Mouse (Mus musculus): ENCODE data around the gene Gm11939.
"Not testable (repeated sequence)": the region's sequence is repeated elsewhere in the genome, so short reads cannot be mapped to it uniquely, and the experiment has no call there.

The Gm11939 gene

GRCm38 (mm10) chr11:99559366-99559765 is at the start of gene Gm11939:
Gm11939 (minus strand) TSS chr11:99559466.
- in situ Hi-C loops (cut with MboI; ENCODE audit: low sequenced_read_pairs), result no loop called here

- in situ Hi-C loops (cut with MboI; ENCODE audit: low sequenced_read_pairs), result not testable (repeated sequence)
Observed at GRCm38 (mm10) chr11:99603208-99603607, 43.9 kb upstream of the Gm11939 start, which contains the start of gene Gm11938. Gm11938 (minus strand) TSS chr11:99603308.

- in situ Hi-C loops (cut with MboI; ENCODE audit: low sequenced_read_pairs), result not testable (repeated sequence)
Observed at GRCm38 (mm10) chr11:99597742-99598141, 38.5 kb upstream of the Gm11939 start, which contains the start of gene Krtap9-3. Krtap9-3 (minus strand) TSS chr11:99598105.

- in situ Hi-C loops (cut with MboI; ENCODE audit: low sequenced_read_pairs), result no loop called here
Observed at GRCm38 (mm10) chr11:99590981-99591380, 31.7 kb upstream of the Gm11939 start, which contains the start of gene Krtap1-3. Krtap1-3 (minus strand) TSS chr11:99591339.

- in situ Hi-C loops (cut with MboI; ENCODE audit: low sequenced_read_pairs), result no loop called here
Observed at GRCm38 (mm10) chr11:99585096-99585495, 25.8 kb upstream of the Gm11939 start.

GRCm38 (mm10) chr11:99583245-99583704 is 24.0 kb upstream of the Gm11939 start, which contains the start of gene Krtap1-4:
Krtap1-4 (minus strand) TSS chr11:99583654.
- in situ Hi-C loops (cut with MboI; ENCODE audit: low sequenced_read_pairs), result no loop called here

GRCm38 (mm10) chr11:99581564-99581963 is 22.3 kb upstream of the Gm11939 start:
- in situ Hi-C loops (cut with MboI; ENCODE audit: low sequenced_read_pairs), result no loop called here

GRCm38 (mm10) chr11:99581051-99581450 is 21.8 kb upstream of the Gm11939 start:
- in situ Hi-C loops (cut with MboI; ENCODE audit: low sequenced_read_pairs), result no loop called here

GRCm38 (mm10) chr11:99580636-99581035 is 21.4 kb upstream of the Gm11939 start, which contains the start of gene Krtap1-5:
Krtap1-5 (minus strand) TSS chr11:99581016.
- in situ Hi-C loops (cut with MboI; ENCODE audit: low sequenced_read_pairs), result no loop called here

GRCm38 (mm10) chr11:99574106-99574505 is 14.8 kb upstream of the Gm11939 start:
- in situ Hi-C loops (cut with MboI; ENCODE audit: low sequenced_read_pairs), result no loop called here

- in situ Hi-C loops (cut with MboI; ENCODE audit: low sequenced_read_pairs), result no loop called here
Observed at GRCm38 (mm10) chr11:99573164-99573563, 13.9 kb upstream of the Gm11939 start.

- in situ Hi-C loops (cut with MboI; ENCODE audit: low sequenced_read_pairs), result no loop called here
Observed at GRCm38 (mm10) chr11:99566530-99566929, 7.3 kb upstream of the Gm11939 start, which contains the start of gene Krtap3-1. Krtap3-1 (minus strand) TSS chr11:99566630.

- in situ Hi-C loops (cut with MboI; ENCODE audit: low sequenced_read_pairs), result no loop called here
Observed at GRCm38 (mm10) chr11:99562580-99562979, 3.3 kb upstream of the Gm11939 start.

- in situ Hi-C loops (cut with MboI; ENCODE audit: low sequenced_read_pairs), result no loop called here
Observed at GRCm38 (mm10) chr11:99557976-99558745, 1.1 kb downstream of the Gm11939 start.

GRCm38 (mm10) chr11:99556753-99557152 is 2.5 kb downstream of the Gm11939 start, which contains the start of gene Krtap3-2:
Krtap3-2 (minus strand) TSS chr11:99556853.
- in situ Hi-C loops (cut with MboI; ENCODE audit: low sequenced_read_pairs), result no loop called here

- in situ Hi-C loops (cut with MboI; ENCODE audit: low sequenced_read_pairs), result no loop called here
Observed at GRCm38 (mm10) chr11:99556195-99556594, 3.1 kb downstream of the Gm11939 start.

- in situ Hi-C loops (cut with MboI; ENCODE audit: low sequenced_read_pairs), result no loop called here
Observed at GRCm38 (mm10) chr11:99550765-99551164, 8.5 kb downstream of the Gm11939 start, which contains the start of gene Krtap3-3. Krtap3-3 (minus strand) TSS chr11:99550865.

- in situ Hi-C loops (cut with MboI; ENCODE audit: low sequenced_read_pairs), result no loop called here
Observed at GRCm38 (mm10) chr11:99547892-99548291, 11.4 kb downstream of the Gm11939 start.

- in situ Hi-C loops (cut with MboI; ENCODE audit: low sequenced_read_pairs), result no loop called here
Observed at GRCm38 (mm10) chr11:99539721-99540120, 19.5 kb downstream of the Gm11939 start.

- in situ Hi-C loops (cut with MboI; ENCODE audit: low sequenced_read_pairs), result no loop called here
Observed at GRCm38 (mm10) chr11:99521288-99521860, 37.9 kb downstream of the Gm11939 start, which contains the start of gene Krt39. Krt39 (minus strand) TSS chr11:99521338.

- in situ Hi-C loops (cut with MboI; ENCODE audit: low sequenced_read_pairs), result no loop called here
Observed at GRCm38 (mm10) chr11:99514098-99514497, 45.2 kb downstream of the Gm11939 start.
